Mouse (Mus musculus): ENCODE measurements around the gene Gabrg3.

Gene Gabrg3

DNA sequence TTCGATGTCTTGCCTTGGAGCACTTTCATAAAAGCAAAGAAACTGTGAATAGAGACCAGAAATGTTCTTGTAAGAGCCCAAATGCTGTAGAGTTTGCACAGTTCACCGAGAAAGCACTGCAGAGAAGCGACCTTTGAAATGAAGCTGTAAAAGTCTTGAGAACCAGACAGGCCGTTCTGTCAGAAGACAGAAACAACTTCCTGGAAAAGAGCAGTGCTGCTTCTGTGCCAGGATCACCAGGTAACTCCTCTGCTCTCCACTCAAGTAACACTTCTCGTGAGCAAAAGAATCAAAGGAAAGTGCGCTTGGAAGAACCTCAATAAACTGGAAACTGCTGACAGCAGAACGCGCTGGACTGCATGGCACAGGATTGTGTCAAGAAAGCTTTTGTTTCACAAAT is 45.1 kb downstream of the Gabrg3 start:
- Histone ChIP-seq H3K36me3 (ENCODE audit: insufficient read depth, low read length) (no peaks in the 10 kb centered on the region), H3K4me1 (replicated peaks; ENCODE audit: low read depth, low read length) (no peaks in the 10 kb centered on the region), H3K4me3 (replicated peaks; ENCODE audit: low read length) (no peak overlapping the region), H3K9me3 (ENCODE audit: low read length) (no peaks in the 10 kb centered on the region), H3K27me3 (ENCODE audit: insufficient read depth, low read length) (no peaks in the 10 kb centered on the region)
- TF ChIP-seq POU5F1 (IDR thresholded peaks at IDR 0.05; ENCODE audit: borderline replicate concordance, low read length) = no peak
- no peak for TF ChIP-seq CTCF (conservative IDR thresholded peaks at IDR 0.05; ENCODE audit: low read length)
- no peak for TF ChIP-seq NANOG (IDR thresholded peaks at IDR 0.05; ENCODE audit: borderline replicate concordance, low read length)

DNA sequence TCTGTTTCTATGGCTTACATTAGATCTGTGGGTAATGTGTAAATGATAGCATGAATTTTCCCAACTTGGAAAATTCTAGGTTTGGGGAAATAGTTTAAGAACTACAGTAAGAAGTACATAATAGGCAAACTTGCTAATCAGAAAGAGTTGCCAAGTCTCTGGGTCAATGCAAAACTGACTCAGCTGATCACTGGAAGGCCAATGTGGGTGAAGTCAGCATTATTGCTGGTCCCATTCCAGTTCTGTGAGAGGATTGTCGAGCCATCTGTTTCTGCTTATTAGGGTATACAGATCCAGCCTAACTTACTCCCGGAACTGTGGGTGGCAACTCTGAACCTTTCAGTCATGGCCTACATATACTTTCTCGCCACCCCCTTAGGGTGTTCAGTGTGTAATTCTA is 55.8 kb downstream of the Gabrg3 start:
- Histone ChIP-seq H3K36me3 (ENCODE audit: insufficient read depth, low read length) (no peaks in the 10 kb centered on the region), H3K27me3 (ENCODE audit: insufficient read depth, low read length) (no peaks in the 10 kb centered on the region)
- TF ChIP-seq CTCF (conservative IDR thresholded peaks at IDR 0.05; ENCODE audit: low read length) (no peak), NANOG (IDR thresholded peaks at IDR 0.05; ENCODE audit: borderline replicate concordance, low read length) (no peak), POU5F1 (IDR thresholded peaks at IDR 0.05; ENCODE audit: borderline replicate concordance, low read length) (no peak)

DNA sequence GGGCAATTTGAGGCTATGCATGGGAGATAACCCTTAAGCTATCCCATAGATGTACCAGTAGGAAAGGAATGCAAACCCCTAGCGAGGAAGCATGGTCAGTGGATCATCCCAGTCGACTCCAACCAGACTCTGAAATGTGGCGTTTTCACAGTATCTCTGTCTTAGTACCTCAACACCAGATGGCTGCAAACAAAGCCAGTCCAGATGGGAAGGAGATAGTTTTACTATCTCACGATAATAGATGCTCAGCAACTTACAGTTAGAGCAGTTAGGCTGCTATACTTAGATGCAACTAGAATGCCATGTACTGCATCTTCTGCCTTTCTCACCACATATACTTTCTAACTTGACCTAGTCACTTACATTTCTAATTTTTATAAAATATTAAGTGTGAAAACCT is 56.7 kb downstream of the Gabrg3 start:
- H3K4me3 ChIP-seq (replicated peaks; ENCODE audit: low read length) = no peak overlapping the region
- no peaks in the 10 kb centered on the region for H3K4me1 ChIP-seq (replicated peaks; ENCODE audit: low read depth, low read length)
- TF ChIP-seq CTCF (conservative IDR thresholded peaks at IDR 0.05; ENCODE audit: low read length) (no peak), POU5F1 (IDR thresholded peaks at IDR 0.05; ENCODE audit: borderline replicate concordance, low read length) (no peak), NANOG (IDR thresholded peaks at IDR 0.05; ENCODE audit: borderline replicate concordance, low read length) (no peak)
- no peaks in the 10 kb centered on the region for H3K9me3 ChIP-seq (ENCODE audit: low read length)
- H3K36me3 ChIP-seq (ENCODE audit: insufficient read depth, low read length) = no peaks in the 10 kb centered on the region
- no peaks in the 10 kb centered on the region for H3K27me3 ChIP-seq (ENCODE audit: insufficient read depth, low read length)

More for the DNA sequence above, 55.8 kb downstream of the Gabrg3 start:
- Histone ChIP-seq H3K4me3 (replicated peaks; ENCODE audit: low read length) (no peak overlapping the region), H3K9me3 (ENCODE audit: low read length) (no peaks in the 10 kb centered on the region), H3K4me1 (replicated peaks; ENCODE audit: low read depth, low read length) (no peaks in the 10 kb centered on the region)

DNA sequence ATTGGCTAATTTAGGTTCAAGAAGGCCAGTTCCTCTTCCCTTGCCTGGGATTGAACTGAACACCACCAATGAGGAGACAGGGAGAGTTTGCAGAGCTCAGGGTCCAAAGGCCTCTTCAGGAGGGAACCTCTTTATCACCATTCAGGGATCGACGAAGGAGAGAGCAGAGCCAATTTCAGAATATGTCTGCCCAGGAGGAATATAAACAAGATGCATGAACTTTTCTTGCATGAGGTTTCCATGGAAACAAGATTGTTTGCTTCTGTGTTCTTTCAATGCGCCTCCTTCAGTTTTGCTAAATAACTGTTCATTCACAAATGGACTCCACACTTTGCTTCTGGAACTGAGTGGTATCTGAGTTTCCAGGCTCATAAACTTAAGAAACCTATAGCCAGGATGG is 62.5 kb downstream of the Gabrg3 start:
- TF ChIP-seq CTCF (conservative IDR thresholded peaks at IDR 0.05; ENCODE audit: low read length) = no peak
- no peak for TF ChIP-seq POU5F1 (IDR thresholded peaks at IDR 0.05; ENCODE audit: borderline replicate concordance, low read length)
- TF ChIP-seq NANOG (IDR thresholded peaks at IDR 0.05; ENCODE audit: borderline replicate concordance, low read length) = no peak
- H3K4me3 ChIP-seq (replicated peaks; ENCODE audit: low read length) = no peak overlapping the region
- H3K4me1 ChIP-seq (replicated peaks; ENCODE audit: low read depth, low read length) = no peaks in the 10 kb centered on the region
- no peaks in the 10 kb centered on the region for H3K27me3 ChIP-seq (ENCODE audit: insufficient read depth, low read length)
- H3K36me3 ChIP-seq (ENCODE audit: insufficient read depth, low read length) = no peaks in the 10 kb centered on the region
- H3K9me3 ChIP-seq (ENCODE audit: low read length) = no peaks in the 10 kb centered on the region

DNA sequence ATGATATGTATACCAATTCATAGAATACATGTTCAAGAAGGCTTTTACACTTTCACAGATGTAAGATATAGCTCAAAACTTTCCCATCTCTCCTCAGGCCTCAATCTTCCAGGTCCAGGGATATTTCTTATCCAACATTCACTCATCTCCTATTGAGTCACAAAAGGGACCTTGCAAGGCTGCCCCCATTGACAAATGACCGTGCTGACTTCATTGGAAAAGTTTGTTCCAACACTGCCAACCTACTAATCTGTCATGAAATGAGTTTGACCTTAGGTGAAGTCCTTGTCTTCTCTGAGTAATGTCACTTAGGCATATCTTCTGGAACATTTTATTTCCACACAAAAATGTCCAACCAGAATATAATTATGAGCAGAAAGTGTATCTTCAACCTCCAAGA is 64.9 kb downstream of the Gabrg3 start:
- Histone ChIP-seq H3K4me3 (replicated peaks; ENCODE audit: low read length) (no peak overlapping the region), H3K36me3 (ENCODE audit: insufficient read depth, low read length) (no peaks in the 10 kb centered on the region), H3K4me1 (replicated peaks; ENCODE audit: low read depth, low read length) (no peaks in the 10 kb centered on the region), H3K9me3 (ENCODE audit: low read length) (no peaks in the 10 kb centered on the region), H3K27me3 (ENCODE audit: insufficient read depth, low read length) (no peaks in the 10 kb centered on the region)
- no peak for TF ChIP-seq NANOG (IDR thresholded peaks at IDR 0.05; ENCODE audit: borderline replicate concordance, low read length)
- TF ChIP-seq CTCF (conservative IDR thresholded peaks at IDR 0.05; ENCODE audit: low read length) = no peak
- TF ChIP-seq POU5F1 (IDR thresholded peaks at IDR 0.05; ENCODE audit: borderline replicate concordance, low read length) = no peak

DNA sequence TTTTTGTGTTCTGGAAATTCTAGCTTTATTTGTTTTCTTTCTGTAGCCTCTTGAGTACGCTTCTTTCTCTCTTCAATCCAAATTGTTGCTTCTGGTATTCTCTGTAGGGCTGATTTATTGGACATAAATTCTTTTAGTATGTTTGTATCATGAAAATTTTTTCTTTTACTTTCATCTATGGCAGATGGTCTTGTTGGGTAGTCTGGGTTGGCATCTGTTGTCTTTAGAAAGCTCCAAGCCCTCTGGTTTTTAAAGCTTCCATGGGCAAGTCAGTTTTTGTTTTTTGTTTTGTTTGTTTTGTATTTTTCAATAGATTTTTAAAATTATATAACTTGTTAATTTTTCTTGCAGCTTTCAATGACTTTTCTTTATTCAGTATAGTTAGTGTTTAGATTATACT is 72.0 kb downstream of the Gabrg3 start:
- no peaks in the 10 kb centered on the region for H3K36me3 ChIP-seq (ENCODE audit: insufficient read depth, low read length)
- TF ChIP-seq POU5F1 (IDR thresholded peaks at IDR 0.05; ENCODE audit: borderline replicate concordance, low read length) = no peak
- no peak for TF ChIP-seq CTCF (conservative IDR thresholded peaks at IDR 0.05; ENCODE audit: low read length)
- TF ChIP-seq NANOG (IDR thresholded peaks at IDR 0.05; ENCODE audit: borderline replicate concordance, low read length) = no peak

DNA sequence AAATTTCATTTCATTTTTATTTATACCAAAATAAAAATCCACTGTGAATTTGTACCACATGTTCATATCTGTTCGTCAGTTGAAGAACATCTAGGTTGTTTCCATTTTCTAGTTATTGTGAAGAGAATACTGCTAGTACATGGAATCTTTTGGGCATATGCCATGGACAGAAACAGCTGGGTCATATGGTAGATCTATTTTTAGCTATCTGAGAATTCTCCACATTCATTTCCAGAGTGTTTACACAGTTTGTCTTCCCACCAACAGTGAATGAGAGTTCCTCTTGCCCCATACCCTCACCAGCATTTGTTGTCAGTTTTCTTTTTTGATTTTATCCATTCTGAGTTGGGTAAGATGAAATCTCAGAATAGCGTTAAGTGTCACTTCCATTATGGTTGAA is 75.0 kb downstream of the Gabrg3 start:
- no peaks in the 10 kb centered on the region for H3K27me3 ChIP-seq (ENCODE audit: insufficient read depth, low read length)
- H3K4me1 ChIP-seq (replicated peaks; ENCODE audit: low read depth, low read length) = no peaks in the 10 kb centered on the region
- no peak for TF ChIP-seq POU5F1 (IDR thresholded peaks at IDR 0.05; ENCODE audit: borderline replicate concordance, low read length)
- TF ChIP-seq CTCF (conservative IDR thresholded peaks at IDR 0.05; ENCODE audit: low read length) = no peak
- TF ChIP-seq NANOG (IDR thresholded peaks at IDR 0.05; ENCODE audit: borderline replicate concordance, low read length) = no peak
- no peak overlapping the region for H3K4me3 ChIP-seq (replicated peaks; ENCODE audit: low read length)
- H3K36me3 ChIP-seq (ENCODE audit: insufficient read depth, low read length) = no peaks in the 10 kb centered on the region
- no peaks in the 10 kb centered on the region for H3K9me3 ChIP-seq (ENCODE audit: low read length)

More for the DNA sequence above, 72.0 kb downstream of the Gabrg3 start:
- no peak overlapping the region for H3K4me3 ChIP-seq (replicated peaks; ENCODE audit: low read length)
- no peaks in the 10 kb centered on the region for H3K4me1 ChIP-seq (replicated peaks; ENCODE audit: low read depth, low read length)
- H3K9me3 ChIP-seq (ENCODE audit: low read length) = no peaks in the 10 kb centered on the region
- no peaks in the 10 kb centered on the region for H3K27me3 ChIP-seq (ENCODE audit: insufficient read depth, low read length)

DNA sequence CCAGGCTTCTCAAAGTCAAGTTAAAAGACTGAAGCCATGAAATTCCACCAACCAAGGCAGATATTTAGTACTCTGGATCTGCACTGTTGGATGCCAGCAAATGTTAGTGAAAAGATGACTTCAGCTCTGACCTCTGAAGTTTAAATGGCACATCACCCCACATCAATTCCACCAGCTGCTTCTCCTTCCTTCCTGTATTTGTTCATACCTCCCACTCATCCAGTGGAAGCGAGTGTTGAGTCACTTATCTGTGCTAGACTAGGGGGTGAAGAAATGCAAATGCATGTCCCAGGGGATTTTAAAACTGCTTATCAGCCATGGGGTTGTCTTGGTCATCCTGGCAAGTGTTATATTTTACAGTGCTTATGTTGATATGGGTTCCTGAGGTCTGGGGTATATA is 79.7 kb downstream of the Gabrg3 start:
- TF ChIP-seq CTCF (conservative IDR thresholded peaks at IDR 0.05; ENCODE audit: low read length) (no peak), NANOG (IDR thresholded peaks at IDR 0.05; ENCODE audit: borderline replicate concordance, low read length) (no peak), POU5F1 (IDR thresholded peaks at IDR 0.05; ENCODE audit: borderline replicate concordance, low read length) (no peak)
- Histone ChIP-seq H3K4me1 (replicated peaks; ENCODE audit: low read depth, low read length) (no peaks in the 10 kb centered on the region), H3K4me3 (replicated peaks; ENCODE audit: low read length) (no peak overlapping the region), H3K27me3 (ENCODE audit: insufficient read depth, low read length) (no peaks in the 10 kb centered on the region), H3K36me3 (ENCODE audit: insufficient read depth, low read length) (no peaks in the 10 kb centered on the region), H3K9me3 (ENCODE audit: low read length) (no peaks in the 10 kb centered on the region)

DNA sequence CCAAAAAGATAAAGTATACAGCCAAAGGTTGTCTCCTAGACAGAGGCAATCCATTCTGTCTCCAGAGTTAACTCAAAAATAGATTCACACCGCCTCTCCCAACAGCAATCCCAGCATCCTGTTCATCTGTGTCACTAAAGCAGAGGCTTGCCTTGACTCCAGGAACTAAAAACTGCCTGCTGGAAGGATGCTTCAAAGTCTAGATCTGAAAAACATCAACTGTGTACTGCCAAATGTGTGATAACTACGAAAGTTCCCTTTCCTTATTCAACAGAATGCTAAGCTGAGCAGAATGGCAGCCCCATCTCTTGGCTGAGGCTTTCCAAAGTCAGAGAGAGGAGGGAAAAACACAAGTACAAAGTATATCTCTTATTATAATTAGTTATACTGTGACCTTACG is 90.3 kb downstream of the Gabrg3 start:
- H3K36me3 ChIP-seq (ENCODE audit: insufficient read depth, low read length) = no peaks in the 10 kb centered on the region
- H3K4me3 ChIP-seq (replicated peaks; ENCODE audit: low read length) = no peak overlapping the region
- H3K27me3 ChIP-seq (ENCODE audit: insufficient read depth, low read length) = no peaks in the 10 kb centered on the region
- H3K9me3 ChIP-seq (ENCODE audit: low read length) = no peaks in the 10 kb centered on the region
- TF ChIP-seq POU5F1 (IDR thresholded peaks at IDR 0.05; ENCODE audit: borderline replicate concordance, low read length) (no peak), CTCF (conservative IDR thresholded peaks at IDR 0.05; ENCODE audit: low read length) (no peak), NANOG (IDR thresholded peaks at IDR 0.05; ENCODE audit: borderline replicate concordance, low read length) (no peak)
- H3K4me1 ChIP-seq (replicated peaks; ENCODE audit: low read depth, low read length) = no peaks in the 10 kb centered on the region
